Mouse (Mus musculus) brain, embryonic 14.5 days (tissue): ENCODE results near the gene Zc3h7b.

Source experiments
- CTCF ChIP-seq: fragments of 200-500 bp; IDR thresholded peaks from 2 replicates; pipeline ENCODE4 v1.5.1; 2012; ENCODE audit warnings: inconsistent platforms, mild to moderate bottlenecking, moderate library complexity, borderline replicate concordance; ENCODE audit not compliant: insufficient read depth, insufficient read length; ENCODE audit errors: extremely low read depth
- POLR2A ChIP-seq: fragments of 200-500 bp; IDR thresholded peaks from 2 replicates; pipeline ENCODE4 v1.6.1; 2012; ENCODE audit warnings: mild to moderate bottlenecking, inconsistent platforms, borderline replicate concordance; ENCODE audit not compliant: poor library complexity, insufficient read depth, insufficient read length, severe bottlenecking; ENCODE audit errors: extremely low read depth

DNA sequence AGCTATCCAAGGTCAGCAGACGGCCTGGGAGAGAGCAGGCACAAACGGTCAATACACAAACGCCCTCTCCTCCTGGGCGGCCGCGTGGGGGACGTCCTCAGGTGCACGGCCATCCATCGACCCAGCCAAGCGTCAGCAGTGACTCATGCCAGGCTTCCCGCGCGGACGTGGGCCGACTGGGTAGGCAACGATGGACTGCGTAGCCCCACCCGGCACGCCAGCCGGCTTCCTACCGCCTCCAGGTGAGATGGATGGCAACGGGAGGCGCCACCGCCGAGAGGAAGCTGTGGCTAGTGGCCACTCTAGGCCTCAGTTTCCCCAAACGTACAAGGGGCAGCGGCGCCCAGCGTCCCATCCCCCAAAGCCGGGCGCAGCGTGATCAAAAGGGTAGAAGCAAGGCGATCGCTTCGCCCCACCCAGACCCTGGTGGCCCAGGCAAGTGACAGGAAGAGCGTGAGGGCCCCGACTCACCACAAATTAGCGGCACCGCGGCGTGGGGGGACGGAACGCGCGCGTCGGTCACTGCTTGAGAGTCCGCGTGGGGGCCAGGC, 15.5 kb upstream of the Zc3h7b start:
- no peak for TF ChIP-seq POLR2A
- TF ChIP-seq CTCF: no peak
